Mouse (Mus musculus): Measurements from ENCODE around the gene Msgn1.

DNA sequence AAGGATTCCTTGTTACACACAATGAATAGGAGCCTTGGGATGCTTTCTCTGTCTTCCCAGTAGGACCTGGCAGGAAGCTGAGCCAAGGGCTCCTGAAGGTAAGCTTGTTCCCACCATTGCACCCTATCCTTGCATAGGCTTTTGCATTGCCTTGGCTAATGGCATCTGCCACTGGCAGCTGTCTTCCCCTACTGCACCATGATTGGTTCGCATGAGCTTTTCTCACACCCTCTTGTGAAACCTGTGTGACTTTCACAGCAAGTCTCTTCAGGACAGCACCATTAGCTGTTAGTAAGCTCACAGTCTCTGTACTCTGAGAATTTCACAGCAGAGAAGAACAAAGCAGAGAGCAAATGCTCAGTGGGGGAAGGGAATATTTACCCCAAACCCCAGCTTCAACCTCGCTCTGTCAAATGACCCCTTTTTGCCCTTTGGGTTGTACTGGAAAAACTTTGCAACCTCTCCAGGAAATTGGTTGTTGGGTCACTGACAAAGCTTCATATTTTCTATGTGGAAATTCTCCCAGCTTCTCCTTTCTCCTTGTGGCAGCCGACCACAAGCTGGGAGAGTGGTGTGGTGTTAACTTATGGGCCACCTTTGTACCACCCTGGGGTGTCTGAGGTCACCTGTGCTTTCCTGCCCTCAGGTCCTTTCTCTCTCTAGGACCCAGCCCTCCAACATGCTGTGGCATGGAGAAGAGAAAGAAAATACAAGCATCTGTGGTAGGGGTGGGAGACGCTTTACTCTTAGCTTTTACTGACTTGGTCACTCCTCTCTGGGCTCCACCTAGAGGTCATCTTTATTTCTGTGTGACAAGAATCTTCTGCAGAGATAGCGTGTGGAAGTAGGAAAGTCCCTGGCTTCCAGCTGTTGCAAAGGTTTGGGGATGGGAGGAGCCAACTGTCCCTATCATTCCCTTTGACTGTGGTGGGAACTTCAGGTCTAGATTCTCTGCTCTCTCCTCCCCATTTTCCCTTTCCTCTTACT is 31.1 kb downstream of the Msgn1 start:
- TF ChIP-seq POLR2A (IDR thresholded peaks at IDR 0.05; ENCODE audit: insufficient read length, low read depth) (no peak), USF1 (IDR thresholded peaks at IDR 0.05; ENCODE audit: low read depth) (no peak), CEBPB (IDR thresholded peaks at IDR 0.05; ENCODE audit: insufficient read depth, poor library complexity, severe bottlenecking) (no peak), MAX (IDR thresholded peaks at IDR 0.05; ENCODE audit: low read depth) (no peak), MYOD1 (IDR thresholded peaks at IDR 0.05; ENCODE audit: control insufficient read depth in 1 of 3, insufficient read length in 2 of 3, low read depth in 2 of 3) (no peak), E2F4 (IDR thresholded peaks at IDR 0.05; ENCODE audit: insufficient read depth) (no peak), POLR2AphosphoS2 (IDR thresholded peaks at IDR 0.05; ENCODE audit: insufficient read length, low read depth) (no peak), TCF12 (IDR thresholded peaks at IDR 0.05; ENCODE audit: insufficient read depth, poor library complexity, severe bottlenecking) (no peak), REST (IDR thresholded peaks at IDR 0.05; ENCODE audit: insufficient read depth, insufficient read length) (no peak), MYOG (IDR thresholded peaks at IDR 0.05; ENCODE audit: control insufficient read depth in 1 of 3, insufficient read depth in 1 of 3, insufficient read length in 2 of 3, low read depth in 2 of 3) (no peak)

Data from myocyte (in vitro differentiated cells).